Mouse (Mus musculus) right cerebral cortex, adult 18-20 months (tissue): ENCODE measurements around the gene Gm13290.
A peak's percentile ranks its signal among the peaks of the same experiment; 100 is the strongest.
"Not testable (repeated sequence)": the region's sequence is repeated elsewhere in the genome, so short reads cannot be mapped to it uniquely, and the experiment has no call there.

Experiments used
- DNase-seq: peaks from one replicate; pipeline ENCODE4 v3.0.0; 2022; ENCODE audit warnings: mixed read lengths

Gene Gm13290

DNA sequence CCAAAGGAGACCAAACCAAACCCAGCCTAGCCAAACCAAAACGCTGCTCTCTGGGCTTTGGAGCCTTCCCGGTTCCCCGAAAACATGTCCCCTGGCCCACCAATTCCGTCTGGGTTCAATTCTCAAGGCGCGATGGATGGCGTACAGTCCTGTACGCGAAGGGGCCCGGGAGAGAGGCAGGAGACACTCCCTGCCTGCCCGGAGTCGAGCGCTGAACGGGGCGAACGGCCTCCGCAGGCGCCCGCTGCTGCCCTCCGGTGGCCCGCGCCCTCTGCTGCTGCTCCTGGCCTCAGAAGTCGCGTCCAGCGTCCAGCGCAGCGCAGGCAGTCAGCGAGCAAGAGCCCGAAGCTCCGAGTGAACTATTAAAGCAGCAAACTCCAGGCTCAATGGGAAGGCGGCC lies 8.7 kb downstream of the Gm13290 start:
- DNase-seq = not testable (repeated sequence)

DNA sequence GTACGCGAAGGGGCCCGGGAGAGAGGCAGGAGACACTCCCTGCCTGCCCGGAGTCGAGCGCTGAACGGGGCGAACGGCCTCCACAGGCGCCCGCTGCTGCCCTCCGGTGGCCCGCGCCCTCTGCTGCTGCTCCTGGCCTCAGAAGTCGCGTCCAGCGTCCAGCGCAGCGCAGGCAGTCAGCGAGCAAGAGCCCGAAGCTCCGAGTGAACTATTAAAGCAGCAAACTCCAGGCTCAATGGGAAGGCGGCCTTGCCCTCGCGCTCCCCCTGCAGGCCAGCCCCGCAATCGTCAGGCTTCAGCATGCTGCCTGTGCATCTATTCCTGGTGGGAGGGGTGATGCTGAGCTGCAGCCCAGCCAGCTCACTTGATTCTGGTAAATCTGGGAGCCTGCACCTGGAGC lies 11.8 kb downstream of the Gm13290 start, which contains the start of gene Gm13276:
Gene Gm13276 (plus strand): TSS at position 301 of the 400 bp plus-strand sequence.
- DNase-seq = not testable (repeated sequence)

DNA sequence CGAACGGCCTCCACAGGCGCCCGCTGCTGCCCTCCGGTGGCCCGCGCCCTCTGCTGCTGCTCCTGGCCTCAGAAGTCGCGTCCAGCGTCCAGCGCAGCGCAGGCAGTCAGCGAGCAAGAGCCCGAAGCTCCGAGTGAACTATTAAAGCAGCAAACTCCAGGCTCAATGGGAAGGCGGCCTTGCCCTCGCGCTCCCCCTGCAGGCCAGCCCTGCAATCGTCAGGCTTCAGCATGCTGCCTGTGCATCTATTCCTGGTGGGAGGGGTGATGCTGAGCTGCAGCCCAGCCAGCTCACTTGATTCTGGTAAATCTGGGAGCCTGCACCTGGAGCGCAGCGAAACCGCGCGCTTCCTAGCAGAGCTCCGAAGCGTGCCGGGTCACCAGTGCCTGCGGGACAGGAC lies 14.8 kb downstream of the Gm13290 start, which contains the start of gene Gm13277:
Gene Gm13277 (plus strand): TSS at position 231 of the 400 bp plus-strand sequence.
- DNase-seq = peak; percentile 63

DNA sequence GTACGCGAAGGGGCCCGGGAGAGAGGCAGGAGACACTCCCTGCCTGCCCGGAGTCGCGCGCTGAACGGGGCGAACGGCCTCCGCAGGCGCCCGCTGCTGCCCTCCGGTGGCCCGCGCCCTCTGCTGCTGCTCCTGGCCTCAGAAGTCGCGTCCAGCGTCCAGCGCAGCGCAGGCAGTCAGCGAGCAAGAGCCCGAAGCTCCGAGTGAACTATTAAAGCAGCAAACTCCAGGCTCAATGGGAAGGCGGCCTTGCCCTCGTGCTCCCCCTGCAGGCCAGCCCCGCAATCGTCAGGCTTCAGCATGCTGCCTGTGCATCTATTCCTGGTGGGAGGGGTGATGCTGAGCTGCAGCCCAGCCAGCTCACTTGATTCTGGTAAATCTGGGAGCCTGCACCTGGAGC lies 17.6 kb downstream of the Gm13290 start, which contains the start of gene Gm13278:
Gene Gm13278 (plus strand): TSS at position 301 of the 400 bp plus-strand sequence.
- not testable (repeated sequence) for DNase-seq

DNA sequence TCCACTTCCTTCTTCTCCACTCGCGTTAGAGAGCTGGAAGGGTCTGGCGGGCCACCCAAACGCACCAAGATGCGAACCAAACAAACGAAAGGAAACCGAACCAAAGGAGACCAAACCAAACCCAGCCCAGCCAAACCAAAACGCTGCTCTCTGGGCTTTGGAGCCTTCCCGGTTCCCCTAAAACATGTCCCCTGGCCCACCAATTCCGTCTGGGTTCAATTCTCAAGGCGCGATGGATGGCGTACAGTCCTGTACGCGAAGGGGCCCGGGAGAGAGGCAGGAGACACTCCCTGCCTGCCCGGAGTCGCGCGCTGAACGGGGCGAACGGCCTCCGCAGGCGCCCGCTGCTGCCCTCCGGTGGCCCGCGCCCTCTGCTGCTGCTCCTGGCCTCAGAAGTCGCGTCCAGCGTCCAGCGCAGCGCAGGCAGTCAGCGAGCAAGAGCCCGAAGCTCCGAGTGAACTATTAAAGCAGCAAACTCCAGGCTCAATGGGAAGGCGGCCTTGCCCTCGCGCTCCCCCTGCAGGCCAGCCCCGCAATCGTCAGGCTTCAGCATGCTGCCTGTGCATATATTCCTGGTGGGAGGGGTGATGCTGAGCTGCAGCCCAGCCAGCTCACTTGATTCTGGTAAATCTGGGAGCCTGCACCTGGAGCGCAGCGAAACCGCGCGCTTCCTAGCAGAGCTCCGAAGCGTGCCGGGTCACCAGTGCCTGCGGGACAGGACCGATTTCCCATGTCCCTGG lies 20.5 kb downstream of the Gm13290 start, which contains the start of gene Gm13275:
Gene Gm13275 (plus strand): TSS at position 552 of the 740 bp plus-strand sequence.
- DNase-seq = peak; percentile 24

DNA sequence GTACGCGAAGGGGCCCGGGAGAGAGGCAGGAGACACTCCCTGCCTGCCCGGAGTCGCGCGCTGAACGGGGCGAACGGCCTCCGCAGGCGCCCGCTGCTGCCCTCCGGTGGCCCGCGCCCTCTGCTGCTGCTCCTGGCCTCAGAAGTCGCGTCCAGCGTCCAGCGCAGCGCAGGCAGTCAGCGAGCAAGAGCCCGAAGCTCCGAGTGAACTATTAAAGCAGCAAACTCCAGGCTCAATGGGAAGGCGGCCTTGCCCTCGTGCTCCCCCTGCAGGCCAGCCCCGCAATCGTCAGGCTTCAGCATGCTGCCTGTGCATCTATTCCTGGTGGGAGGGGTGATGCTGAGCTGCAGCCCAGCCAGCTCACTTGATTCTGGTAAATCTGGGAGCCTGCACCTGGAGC lies 23.5 kb downstream of the Gm13290 start, which contains the start of gene Gm13279:
Gene Gm13279 (plus strand): TSS at position 301 of the 400 bp plus-strand sequence.
- DNase-seq = not testable (repeated sequence)

DNA sequence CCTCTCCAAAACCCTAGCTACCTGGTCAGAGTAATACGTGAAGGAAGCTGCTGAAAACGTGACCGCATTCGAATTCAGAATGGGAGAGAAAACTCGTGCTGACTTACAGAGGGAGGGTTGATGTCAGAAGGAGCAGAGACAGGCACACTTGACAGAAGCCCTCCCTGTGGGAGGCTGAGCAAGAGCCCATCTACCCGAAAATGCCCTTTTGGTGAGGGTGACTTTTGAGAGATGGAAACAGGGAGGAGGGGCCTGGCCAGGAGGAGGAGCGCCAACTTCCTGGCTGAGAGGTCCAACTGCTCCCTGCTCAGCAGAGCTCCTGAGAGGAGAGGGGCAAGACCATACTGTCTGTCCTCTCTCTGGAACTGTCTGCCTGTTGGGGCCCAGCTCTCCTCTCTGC lies 25.7 kb downstream of the Gm13290 start, which contains the start of gene Gm13285:
Gene Gm13285 (plus strand): TSS at position 301 of the 400 bp plus-strand sequence.
- not testable (repeated sequence) for DNase-seq

DNA sequence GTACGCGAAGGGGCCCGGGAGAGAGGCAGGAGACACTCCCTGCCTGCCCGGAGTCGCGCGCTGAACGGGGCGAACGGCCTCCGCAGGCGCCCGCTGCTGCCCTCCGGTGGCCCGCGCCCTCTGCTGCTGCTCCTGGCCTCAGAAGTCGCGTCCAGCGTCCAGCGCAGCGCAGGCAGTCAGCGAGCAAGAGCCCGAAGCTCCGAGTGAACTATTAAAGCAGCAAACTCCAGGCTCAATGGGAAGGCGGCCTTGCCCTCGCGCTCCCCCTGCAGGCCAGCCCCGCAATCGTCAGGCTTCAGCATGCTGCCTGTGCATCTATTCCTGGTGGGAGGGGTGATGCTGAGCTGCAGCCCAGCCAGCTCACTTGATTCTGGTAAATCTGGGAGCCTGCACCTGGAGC lies 29.3 kb downstream of the Gm13290 start, which contains the start of gene Gm13287:
Gene Gm13287 (plus strand): TSS at position 301 of the 400 bp plus-strand sequence.
- not testable (repeated sequence) for DNase-seq

DNA sequence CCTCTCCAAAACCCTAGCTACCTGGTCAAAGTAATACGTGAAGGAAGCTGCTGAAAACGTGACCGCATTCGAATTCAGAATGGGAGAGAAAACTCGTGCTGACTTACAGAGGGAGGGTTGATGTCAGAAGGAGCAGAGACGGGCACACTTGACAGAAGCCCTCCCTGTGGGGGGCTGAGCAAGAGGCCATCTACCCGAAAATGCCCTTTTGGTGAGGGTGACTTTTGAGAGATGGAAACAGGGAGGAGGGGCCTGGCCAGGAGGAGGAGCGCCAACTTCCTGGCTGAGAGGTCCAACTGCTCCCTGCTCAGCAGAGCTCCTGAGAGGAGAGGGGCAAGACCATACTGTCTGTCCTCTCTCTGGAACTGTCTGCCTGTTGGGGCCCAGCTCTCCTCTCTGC lies 31.6 kb downstream of the Gm13290 start, which contains the start of gene Gm13288:
Gene Gm13288 (plus strand): TSS at position 301 of the 400 bp plus-strand sequence.
- DNase-seq = not testable (repeated sequence)

DNA sequence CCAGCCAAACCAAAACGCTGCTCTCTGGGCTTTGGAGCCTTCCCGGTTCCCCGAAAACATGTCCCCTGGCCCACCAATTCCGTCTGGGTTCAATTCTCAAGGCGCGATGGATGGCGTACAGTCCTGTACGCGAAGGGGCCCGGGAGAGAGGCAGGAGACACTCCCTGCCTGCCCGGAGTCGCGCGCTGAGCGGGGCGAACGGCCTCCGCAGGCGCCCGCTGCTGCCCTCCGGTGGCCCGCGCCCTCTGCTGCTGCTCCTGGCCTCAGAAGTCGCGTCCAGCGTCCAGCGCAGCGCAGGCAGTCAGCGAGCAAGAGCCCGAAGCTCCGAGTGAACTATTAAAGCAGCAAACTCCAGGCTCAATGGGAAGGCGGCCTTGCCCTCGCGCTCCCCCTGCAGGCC lies 32.1 kb downstream of the Gm13290 start:
- DNase-seq = not testable (repeated sequence)

DNA sequence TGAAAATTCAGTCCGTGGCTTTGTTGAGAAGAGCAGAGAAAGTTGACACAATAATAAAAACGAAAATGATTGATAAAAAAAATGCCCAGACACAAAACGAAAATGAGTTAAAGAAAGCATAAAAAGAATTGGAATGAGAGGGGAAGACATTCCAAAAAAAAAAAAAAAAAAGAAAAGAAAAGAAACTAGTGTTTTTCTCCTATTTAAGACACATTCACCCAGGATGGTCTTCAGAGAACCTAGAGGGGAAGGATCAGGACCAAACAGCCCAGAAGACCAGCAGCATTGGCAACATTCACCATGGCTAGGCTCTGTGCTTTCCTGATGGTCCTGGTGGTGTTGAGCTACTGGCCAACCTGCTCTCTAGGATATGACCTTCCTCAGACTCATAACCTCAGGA lies 42.3 kb downstream of the Gm13290 start, which contains the start of gene Ifna7:
Gene Ifna7 (plus strand): TSS at position 301 of the 400 bp plus-strand sequence.
- DNase-seq = no peak

DNA sequence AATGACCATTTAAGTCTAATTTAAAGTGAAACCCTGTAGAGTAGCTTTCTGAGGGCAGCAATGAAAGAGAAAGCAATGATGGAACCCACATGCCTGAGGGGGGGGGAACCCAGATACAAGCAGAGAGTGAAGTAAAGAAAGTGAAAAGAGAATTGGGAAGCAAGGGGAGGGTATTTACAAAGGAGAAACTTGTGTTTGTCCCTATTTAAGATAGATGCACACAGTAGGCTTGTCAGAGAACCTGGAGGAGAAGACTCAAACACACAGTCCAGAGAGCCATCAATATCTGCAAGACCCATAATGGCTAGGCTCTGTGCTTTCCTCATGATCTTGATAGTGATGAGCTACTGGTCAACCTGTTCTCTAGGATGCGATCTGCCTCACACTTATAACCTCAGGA lies 46.0 kb downstream of the Gm13290 start, which contains the start of gene Ifna11:
Gene Ifna11 (plus strand): TSS at position 301 of the 400 bp plus-strand sequence.
- DNase-seq = no peak

DNA sequence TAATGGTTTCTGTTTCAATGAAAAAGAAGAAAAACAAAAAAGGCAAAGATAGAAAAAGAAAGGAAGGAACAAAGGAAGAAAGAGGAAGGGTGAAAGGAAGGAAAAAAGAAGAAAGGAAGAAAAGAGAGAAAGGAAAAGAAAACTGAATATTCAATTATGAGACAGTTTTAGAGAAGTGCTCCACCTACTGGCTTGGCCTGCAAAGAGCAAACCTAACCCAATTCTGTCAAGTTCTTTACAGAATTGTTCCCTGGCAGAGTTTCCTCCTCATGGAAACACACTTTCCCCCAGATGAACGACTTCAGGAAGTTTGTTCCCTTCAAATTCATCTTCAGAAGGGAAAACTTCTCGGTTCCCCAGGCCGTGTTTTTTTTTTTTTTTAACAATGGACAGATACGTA lies 49.4 kb downstream of the Gm13290 start:
- peak; percentile 9 for DNase-seq
